Mouse (Mus musculus) spleen, adult 18-20 months (tissue): Measurements from ENCODE around the gene Ndufs4.

Source experiments
- DNase-seq, 2 experiments: peaks; one replicate each; pipeline ENCODE4 v3.0.0; 2022; ENCODE audit warnings: mixed read lengths in 2 of 2

Ndufs4 gene

GRCm38 (mm10) chr13:114388211-114388965 is at the start of gene Ndufs4:
TSS of gene Ndufs4 (minus strand) at chr13:114388258.
- no peak for DNase-seq

- no peak for DNase-seq
These were observed 44.4 kb upstream of the Ndufs4 start for GRCm38 (mm10) chr13:114432491-114432890.

GRCm38 (mm10) chr13:114425230-114425629 is 37.2 kb upstream of the Ndufs4 start:
- DNase-seq: no peak

GRCm38 (mm10) chr13:114420235-114420634 is 32.2 kb upstream of the Ndufs4 start:
- DNase-seq: no peak

GRCm38 (mm10) chr13:114419364-114419763 is 31.3 kb upstream of the Ndufs4 start:
- no peak for DNase-seq

GRCm38 (mm10) chr13:114412326-114412725 is 24.3 kb upstream of the Ndufs4 start:
- DNase-seq: no peak

- no peak for DNase-seq
These were observed 18.8 kb upstream of the Ndufs4 start for GRCm38 (mm10) chr13:114406866-114407265.

GRCm38 (mm10) chr13:114406424-114406823 is 18.4 kb upstream of the Ndufs4 start:
- DNase-seq: no peak

- no peak for DNase-seq
These were observed 17.1 kb upstream of the Ndufs4 start for GRCm38 (mm10) chr13:114405100-114405715.

- no peak for DNase-seq
These were observed 10.8 kb upstream of the Ndufs4 start for GRCm38 (mm10) chr13:114398906-114399305.

GRCm38 (mm10) chr13:114397281-114397680 is 9.2 kb upstream of the Ndufs4 start:
- no peak for DNase-seq

GRCm38 (mm10) chr13:114396863-114397262 is 8.8 kb upstream of the Ndufs4 start:
- DNase-seq: no peak

GRCm38 (mm10) chr13:114394784-114395183 is 6.7 kb upstream of the Ndufs4 start:
- DNase-seq: no peak

- DNase-seq: no peak
These were observed 4.4 kb upstream of the Ndufs4 start for GRCm38 (mm10) chr13:114392501-114392900.

GRCm38 (mm10) chr13:114387521-114388171 is 412 bp downstream of the Ndufs4 start:
- peak; percentile 73 to 95 for DNase-seq

GRCm38 (mm10) chr13:114387074-114387487 is 977 bp downstream of the Ndufs4 start:
- DNase-seq: no peak

GRCm38 (mm10) chr13:114376511-114376910 is 11.5 kb downstream of the Ndufs4 start:
- no peak for DNase-seq

- DNase-seq: no peak
These were observed 26.0 kb downstream of the Ndufs4 start for GRCm38 (mm10) chr13:114362086-114362485.

GRCm38 (mm10) chr13:114351321-114351946 is 36.6 kb downstream of the Ndufs4 start:
- no peak for DNase-seq

GRCm38 (mm10) chr13:114344979-114345712 is 42.9 kb downstream of the Ndufs4 start:
- DNase-seq: no peak

GRCm38 (mm10) chr13:114344220-114344973 is 43.7 kb downstream of the Ndufs4 start:
- no peak for DNase-seq

- no peak for DNase-seq
These were observed 45.1 kb downstream of the Ndufs4 start for GRCm38 (mm10) chr13:114343001-114343400.
